Mouse (Mus musculus) liver, postnatal 0 days (tissue): Measurements from ENCODE around the gene Tmem69. TPM values are rescaled to one million over a fixed set of nuclear protein-coding genes. Genes with fewer than 3 reads are reported as not detected.

Experiments
- ATAC-seq: fragments of 200-750 bp; cut with Nextera tagmentation; 2 replicates; pipeline ENCODE4 v1.8.0; 2017; ENCODE audit warnings: mild to moderate bottlenecking, moderate library complexity
- DNase-seq: peaks from one replicate; pipeline ENCODE4 v3.0.0-alpha.2; 2016
- H3K27ac ChIP-seq: fragments of 300-500 bp; sonication (generic); 2 replicates; pipeline ENCODE4 v1.5.1; 2014; ENCODE audit warnings: antibody characterized with exemption, moderate library complexity, mild to moderate bottlenecking, low read depth
- H3K27me3 ChIP-seq: fragments of 300-500 bp; sonication (generic); 2 replicates; pipeline ENCODE4 v1.6.1; 2014; ENCODE audit warnings: low read length, control low read depth, mixed read lengths; ENCODE audit not compliant: insufficient read depth
- H3K36me3 ChIP-seq: fragments of 300-500 bp; sonication (generic); replicated peaks from 2 replicates; pipeline ENCODE4 v1.6.1; 2014; ENCODE audit warnings: mild to moderate bottlenecking, control low read depth, low read length, moderate library complexity, mixed read lengths; ENCODE audit not compliant: insufficient read depth
- H3K4me1 ChIP-seq: fragments of 300-500 bp; sonication (generic); 2 replicates; pipeline ENCODE4 v1.6.1; 2014; ENCODE audit warnings: antibody characterized with exemption, mild to moderate bottlenecking, control low read depth; ENCODE audit not compliant: insufficient read depth
- H3K4me2 ChIP-seq: fragments of 300-500 bp; sonication (generic); 2 replicates; pipeline ENCODE4 v1.6.1; 2014; ENCODE audit warnings: low read depth, mild to moderate bottlenecking, low read length, moderate library complexity, mixed read lengths
- H3K4me3 ChIP-seq: fragments of 300-500 bp; sonication (generic); 2 replicates; pipeline ENCODE4 v1.5.1; 2014; ENCODE audit warnings: low read depth, low read length
- H3K9ac ChIP-seq: fragments of 300-500 bp; sonication (generic); replicated peaks from 2 replicates; pipeline ENCODE4 v1.6.1; 2014; ENCODE audit warnings: mild to moderate bottlenecking, moderate library complexity
- H3K9me3 ChIP-seq: fragments of 300-500 bp; sonication (generic); 2 replicates; pipeline ENCODE4 v1.6.1; 2016; ENCODE audit warnings: mild to moderate bottlenecking, control low read depth, low read length, mixed read lengths
- CTCF ChIP-seq: sonication (generic); IDR thresholded peaks from 2 replicates; pipeline ENCODE4 v1.5.1; 2016; ENCODE audit warnings: antibody characterized with exemption, low read depth
- EP300 ChIP-seq: IDR thresholded peaks from 2 replicates; pipeline ENCODE4 v1.6.1; 2016; ENCODE audit warnings: antibody characterized with exemption, low read depth, mild to moderate bottlenecking
- WGBS: fragments of 180-500 bp; shearing (Covaris S2); extraction: QIAGEN DNeasy Blood & Tissue Kit; methylation state at CpG from one replicate; pipeline ENCODE4 v1.1.7; 2014; ENCODE audit not compliant: insufficient replicate concordance; 5-methylcytosine and 5-hydroxymethylcytosine counted together
- polyA plus RNA-seq: library from polyadenylated mRNA; unstranded; fragments of >200 nt; fragmentation: Nextera tagmentation; extraction: Ambion mirVana; gene quantifications from 2 replicates; pipeline ENCODE4 v1.2.1, GENCODE M21; 2015

The Tmem69 gene
- polyA plus RNA-seq: 16.5 and 17.2 TPM in 2 replicates

GRCm38 (mm10) chr4:116555413-116556300 lies at the start of gene Tmem69:
Gene Tmem69, minus strand, starts transcription at chr4:116555936.
- Histone ChIP-seq H3K27me3 (no peaks in the 10 kb centered on the region), H3K27ac (peak within 1 kb of the TSS; percentile 91), H3K36me3 (peaks cover 7% of the 10 kb centered on the region; the same call in 1 of the 2 replicates), H3K4me3 (peak within 1 kb of the TSS; percentile 87), H3K9ac (peak within 1 kb of the TSS; percentile 90), H3K4me2 (peak within 1 kb of the TSS; percentile 88), H3K9me3 (no peaks in the 10 kb centered on the region), H3K4me1 (peaks cover 5% of the 10 kb centered on the region; the same call in 1 of the 2 replicates)
- DNase-seq: peak; percentile 84
- WGBS: 3% methylated on average over 23 of the region's 23 CpGs
- TF ChIP-seq EP300 (no peak), CTCF (no peak)
- ATAC-seq: no peak

- H3K27me3 ChIP-seq: no peaks in the 10 kb centered on the region
- H3K4me2 ChIP-seq: peak overlapping the region; percentile 97
- DNase-seq (peak; percentile 91), ATAC-seq (peak; percentile 98)
- H3K4me3 ChIP-seq: peak overlapping the region; percentile 81
- peak overlapping the region; percentile 86 for H3K27ac ChIP-seq
- no peak for TF ChIP-seq EP300
- peak; percentile 29 for TF ChIP-seq CTCF
- WGBS: under 1% methylated on average over 50 of the region's 50 CpGs
- peaks cover 33% of the 10 kb centered on the region for H3K36me3 ChIP-seq
- H3K9ac ChIP-seq: peak overlapping the region; percentile 82
- no peaks in the 10 kb centered on the region for H3K9me3 ChIP-seq
- peaks cover 17% of the 10 kb centered on the region for H3K4me1 ChIP-seq
These were observed 41.5 kb upstream of the Tmem69 start for GRCm38 (mm10) chr4:116596978-116597881.

DNA sequence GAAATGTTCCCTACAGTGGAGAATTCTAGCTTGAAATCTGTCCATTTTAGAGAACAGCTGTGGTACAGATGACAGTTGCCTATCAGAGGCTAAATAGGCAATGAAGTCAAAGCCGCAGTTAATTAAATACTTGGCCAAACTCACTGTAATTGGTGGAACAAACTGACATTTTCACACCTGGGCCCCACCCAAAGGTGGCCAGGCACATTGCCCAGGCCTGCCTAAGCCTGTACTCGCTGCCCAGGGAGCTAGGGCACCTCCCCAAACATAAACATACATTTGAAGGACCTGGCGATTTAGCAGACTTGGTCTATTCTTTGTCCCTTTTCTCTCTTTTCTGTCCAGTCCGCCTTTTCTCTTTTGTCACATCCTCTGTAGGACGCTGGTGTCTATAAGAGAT lies 40.6 kb upstream of the Tmem69 start, which contains the start of gene Ccdc17:
Gene Ccdc17, plus strand, starts transcription at position 276 of the 400 bp plus-strand sequence.
- DNase-seq: no peak
- H3K9me3 ChIP-seq: no peaks in the 10 kb centered on the region
- TF ChIP-seq EP300 (no peak), CTCF (no peak)
- peak within 1 kb of the TSS; percentile 81 for H3K4me3 ChIP-seq
- peak within 1 kb of the TSS; percentile 82 for H3K9ac ChIP-seq
- H3K27me3 ChIP-seq: no peaks in the 10 kb centered on the region
- ATAC-seq: no peak
- WGBS: 34% methylated on average over 5 of the region's 5 CpGs
- H3K36me3 ChIP-seq: peaks cover 33% of the 10 kb centered on the region
- peaks cover 17% of the 10 kb centered on the region for H3K4me1 ChIP-seq
- peak within 1 kb of the TSS; percentile 97 for H3K4me2 ChIP-seq
- peak within 1 kb of the TSS; percentile 86 for H3K27ac ChIP-seq

DNA sequence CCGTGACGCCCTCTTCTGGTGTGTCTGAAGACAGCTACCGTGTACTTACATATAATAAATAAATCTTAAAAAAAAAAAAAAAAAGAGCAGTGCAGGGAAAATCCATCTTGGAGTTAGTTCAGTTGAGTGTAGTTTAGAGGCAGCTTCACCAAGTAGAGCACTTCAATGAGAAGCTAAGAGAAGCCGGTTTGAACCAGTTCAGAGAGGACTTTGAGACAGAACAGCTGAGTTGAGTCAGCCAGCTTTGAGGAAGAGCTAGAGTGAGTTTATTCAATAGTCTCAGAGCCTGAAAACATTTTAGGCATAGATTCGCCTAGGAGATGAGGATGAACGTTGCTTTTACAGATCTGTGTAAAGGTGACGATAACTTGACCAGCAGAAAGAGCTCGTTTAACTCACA lies 40.1 kb upstream of the Tmem69 start:
- ATAC-seq: no peak
- peaks cover 33% of the 10 kb centered on the region for H3K36me3 ChIP-seq

DNA sequence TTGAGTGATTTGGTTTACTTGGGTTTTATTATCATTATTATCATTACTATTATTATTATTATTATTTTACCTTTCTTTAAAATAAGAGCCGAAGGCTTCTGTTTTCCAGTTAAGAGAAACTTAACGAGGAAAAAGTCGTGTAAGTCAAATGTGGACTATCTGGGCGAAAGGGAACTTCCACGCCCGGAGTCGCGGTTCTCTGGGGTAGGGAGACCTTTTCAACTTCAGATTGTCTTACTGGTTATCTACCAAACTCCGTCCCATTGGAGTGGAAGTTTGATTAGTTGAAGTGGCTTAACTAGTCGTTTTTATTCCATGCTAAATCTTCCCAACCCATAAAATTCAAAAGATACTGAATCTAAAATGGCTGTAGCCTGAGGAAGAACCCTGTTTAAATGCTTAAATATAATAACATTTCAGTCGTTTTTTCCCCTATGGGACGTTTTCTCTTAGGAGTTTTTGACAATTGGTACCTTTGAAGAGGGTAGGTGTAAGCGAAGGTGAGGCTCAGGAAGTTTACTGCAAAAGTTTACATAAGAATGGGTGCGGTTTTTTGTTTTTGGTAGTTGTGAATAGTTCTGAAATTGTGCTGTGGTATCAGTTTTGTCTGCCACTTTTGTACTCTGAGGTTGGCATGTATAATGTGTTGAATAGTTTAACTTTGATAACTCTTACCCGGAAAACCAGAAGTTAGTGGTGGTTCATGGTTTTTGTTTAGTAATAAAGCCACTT lies 2.6 kb upstream of the Tmem69 start:
- ATAC-seq (no peak), DNase-seq (no peak)
- peak overlapping the region; percentile 90 for H3K9ac ChIP-seq
- H3K36me3 ChIP-seq: peaks cover under 1% of the 10 kb centered on the region
- H3K4me1 ChIP-seq: peaks cover 13% of the 10 kb centered on the region
- no peaks in the 10 kb centered on the region for H3K27me3 ChIP-seq
- peak overlapping the region; percentile 91 for H3K27ac ChIP-seq
- H3K4me3 ChIP-seq: peak overlapping the region; percentile 87
- H3K4me2 ChIP-seq: peak overlapping the region; percentile 88
- WGBS: 1% methylated on average over 15 of the region's 15 CpGs
- TF ChIP-seq EP300 (0 out of 2 replicates have a peak, but pooled peaks have one; percentile 20), CTCF (no peak)
- H3K9me3 ChIP-seq: no peaks in the 10 kb centered on the region

More for the DNA sequence above, 40.1 kb upstream of the Tmem69 start:
- H3K4me1 ChIP-seq: peaks cover 17% of the 10 kb centered on the region
- no peaks in the 10 kb centered on the region for H3K9me3 ChIP-seq
- 82% methylated on average over 8 of the region's 8 CpGs for WGBS
- H3K4me3 ChIP-seq: no peak overlapping the region
- no peak overlapping the region for H3K4me2 ChIP-seq
- no peak overlapping the region for H3K27ac ChIP-seq
- no peaks in the 10 kb centered on the region for H3K27me3 ChIP-seq
- H3K9ac ChIP-seq: no peak overlapping the region
- no peak for TF ChIP-seq CTCF
- TF ChIP-seq EP300: no peak
- DNase-seq: no peak
